Mouse (Mus musculus) frontal cortex, postnatal 14 days (tissue): ENCODE data around the gene Vmn1r157.
"Not testable (repeated sequence)": the region's sequence is repeated elsewhere in the genome, so short reads cannot be mapped to it uniquely, and the experiment has no call there.

ENCODE experiments used
- DNase-seq, 2 experiments: peaks; one replicate each; pipeline ENCODE4 v3.0.0; 2022; ENCODE audit warnings: low spot score in 2 of 2

Gene Vmn1r157

GRCm38 (mm10) chr7:22761397-22761796 is at the start of gene Vmn1r157:
Gene Vmn1r157 (plus strand): TSS chr7:22761697.
- DNase-seq: not testable (repeated sequence)

- DNase-seq: not testable (repeated sequence)
These were observed 41.9 kb upstream of the Vmn1r157 start, which contains the start of gene Gm4567 for GRCm38 (mm10) chr7:22719610-22720009. Gene Gm4567 (minus strand): TSS chr7:22719710.

DNA sequence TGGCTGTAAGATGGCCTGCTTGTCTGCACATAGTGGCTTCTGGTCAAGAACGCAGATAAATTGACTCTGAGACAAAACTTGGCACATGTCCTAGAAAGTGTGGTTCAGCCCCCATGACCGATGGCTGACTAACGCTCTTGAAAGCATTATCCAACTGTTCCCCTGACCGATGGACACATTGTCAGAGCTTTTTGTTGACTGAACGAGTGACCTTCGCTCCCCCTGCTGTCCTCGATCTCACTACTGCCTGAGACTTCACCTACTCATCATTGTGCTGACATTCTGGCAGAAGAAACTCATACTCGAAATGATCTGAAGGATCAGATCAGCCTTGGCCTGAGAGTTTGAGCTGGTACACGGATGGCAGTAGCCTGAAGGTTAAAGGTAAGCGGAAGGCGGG is 14.5 kb downstream of the Vmn1r157 start:
- not testable (repeated sequence) for DNase-seq

GRCm38 (mm10) chr7:22790682-22791081 is 29.2 kb downstream of the Vmn1r157 start, which contains the start of gene Vmn1r158:
Gene Vmn1r158 (minus strand): TSS chr7:22790782.
- not testable (repeated sequence) for DNase-seq
